Mouse (Mus musculus): Measurements from ENCODE around the gene Galntl5. TPM values are rescaled to one million over a fixed set of nuclear protein-coding genes. Genes with fewer than 3 reads are reported as not detected.
"Not testable (repeated sequence)": the region's sequence is repeated elsewhere in the genome, so short reads cannot be mapped to it uniquely, and the experiment has no call there.

The Galntl5 gene
- polyA plus RNA-seq, 1 experiment = not detected

GRCm38 (mm10) chr5:25163938-25164337, 17.3 kb upstream of the Galntl5 start:
- no peak overlapping the region for H3K4me3 ChIP-seq (ENCODE audit: insufficient read depth, low read length)
- TF ChIP-seq POLR2A (IDR thresholded peaks at IDR 0.05; ENCODE audit: extremely low read depth, insufficient read depth, low read length) = no peak
- no peak for TF ChIP-seq CTCF (IDR thresholded peaks at IDR 0.05; ENCODE audit: extremely low read depth, insufficient read depth, low read length)
- H3K27ac ChIP-seq (ENCODE audit: insufficient read depth, low read length) = no peak overlapping the region
- H3K4me1 ChIP-seq (ENCODE audit: control insufficient read depth, insufficient read depth, low read length) = no peaks in the 10 kb centered on the region

GRCm38 (mm10) chr5:25164341-25164740, 16.9 kb upstream of the Galntl5 start:
- Histone ChIP-seq H3K27ac (ENCODE audit: insufficient read depth, low read length) (no peak overlapping the region), H3K4me3 (ENCODE audit: insufficient read depth, low read length) (no peak overlapping the region), H3K4me1 (ENCODE audit: control insufficient read depth, insufficient read depth, low read length) (no peaks in the 10 kb centered on the region)
- no peak for TF ChIP-seq CTCF (IDR thresholded peaks at IDR 0.05; ENCODE audit: extremely low read depth, insufficient read depth, low read length)
- TF ChIP-seq POLR2A (IDR thresholded peaks at IDR 0.05; ENCODE audit: extremely low read depth, insufficient read depth, low read length) = no peak

GRCm38 (mm10) chr5:25165102-25165788, 16.0 kb upstream of the Galntl5 start:
- Histone ChIP-seq H3K4me1 (ENCODE audit: control insufficient read depth, insufficient read depth, low read length) (no peaks in the 10 kb centered on the region), H3K4me3 (ENCODE audit: insufficient read depth, low read length) (no peak overlapping the region), H3K27ac (ENCODE audit: insufficient read depth, low read length) (no peak overlapping the region)
- no peak for TF ChIP-seq POLR2A (IDR thresholded peaks at IDR 0.05; ENCODE audit: extremely low read depth, insufficient read depth, low read length)
- TF ChIP-seq CTCF (IDR thresholded peaks at IDR 0.05; ENCODE audit: extremely low read depth, insufficient read depth, low read length) = peak; percentile 39; the same call in 1 of the 2 replicates

- H3K27ac ChIP-seq (ENCODE audit: insufficient read depth, low read length) = no peak overlapping the region
- H3K4me1 ChIP-seq (ENCODE audit: control insufficient read depth, insufficient read depth, low read length) = no peaks in the 10 kb centered on the region
- no peak overlapping the region for H3K4me3 ChIP-seq (ENCODE audit: insufficient read depth, low read length)
- TF ChIP-seq CTCF (IDR thresholded peaks at IDR 0.05; ENCODE audit: extremely low read depth, insufficient read depth, low read length) (no peak), POLR2A (IDR thresholded peaks at IDR 0.05; ENCODE audit: extremely low read depth, insufficient read depth, low read length) (no peak)
Measured at GRCm38 (mm10) chr5:25165789-25166135, 15.5 kb upstream of the Galntl5 start.

GRCm38 (mm10) chr5:25166665-25167064, 14.6 kb upstream of the Galntl5 start:
- Histone ChIP-seq H3K4me3 (ENCODE audit: insufficient read depth, low read length) (no peak overlapping the region), H3K4me1 (ENCODE audit: control insufficient read depth, insufficient read depth, low read length) (no peaks in the 10 kb centered on the region), H3K27ac (ENCODE audit: insufficient read depth, low read length) (no peak overlapping the region)
- TF ChIP-seq POLR2A (IDR thresholded peaks at IDR 0.05; ENCODE audit: extremely low read depth, insufficient read depth, low read length) = no peak
- TF ChIP-seq CTCF (IDR thresholded peaks at IDR 0.05; ENCODE audit: extremely low read depth, insufficient read depth, low read length) = no peak

- H3K27ac ChIP-seq (ENCODE audit: insufficient read depth, low read length); H3K4me1 ChIP-seq (ENCODE audit: control insufficient read depth, insufficient read depth, low read length); H3K4me3 ChIP-seq (ENCODE audit: insufficient read depth, low read length): not testable (repeated sequence)
Measured at GRCm38 (mm10) chr5:25177937-25178336, 3.3 kb upstream of the Galntl5 start.

GRCm38 (mm10) chr5:25178543-25178942, 2.7 kb upstream of the Galntl5 start:
- H3K4me3 ChIP-seq (ENCODE audit: insufficient read depth, low read length); H3K4me1 ChIP-seq (ENCODE audit: control insufficient read depth, insufficient read depth, low read length); H3K27ac ChIP-seq (ENCODE audit: insufficient read depth, low read length): not testable (repeated sequence)

- Histone ChIP-seq H3K27ac (ENCODE audit: insufficient read depth, low read length) (no peak overlapping the region), H3K4me1 (ENCODE audit: control insufficient read depth, insufficient read depth, low read length) (no peaks in the 10 kb centered on the region), H3K4me3 (ENCODE audit: insufficient read depth, low read length) (no peak overlapping the region)
- no peak for TF ChIP-seq POLR2A (IDR thresholded peaks at IDR 0.05; ENCODE audit: extremely low read depth, insufficient read depth, low read length)
- TF ChIP-seq CTCF (IDR thresholded peaks at IDR 0.05; ENCODE audit: extremely low read depth, insufficient read depth, low read length) = no peak
Measured at GRCm38 (mm10) chr5:25179284-25179683, 2.0 kb upstream of the Galntl5 start.

GRCm38 (mm10) chr5:25179936-25180488, 1.2 kb upstream of the Galntl5 start:
- no peak overlapping the region for H3K4me3 ChIP-seq (ENCODE audit: insufficient read depth, low read length)
- TF ChIP-seq CTCF (IDR thresholded peaks at IDR 0.05; ENCODE audit: extremely low read depth, insufficient read depth, low read length) (no peak), POLR2A (IDR thresholded peaks at IDR 0.05; ENCODE audit: extremely low read depth, insufficient read depth, low read length) (no peak)
- H3K27ac ChIP-seq (ENCODE audit: insufficient read depth, low read length) = no peak overlapping the region
- H3K4me1 ChIP-seq (ENCODE audit: control insufficient read depth, insufficient read depth, low read length) = no peaks in the 10 kb centered on the region

- Histone ChIP-seq H3K4me3 (ENCODE audit: insufficient read depth, low read length) (no peak overlapping the region), H3K27ac (ENCODE audit: insufficient read depth, low read length) (no peak overlapping the region), H3K4me1 (ENCODE audit: control insufficient read depth, insufficient read depth, low read length) (no peaks in the 10 kb centered on the region)
- TF ChIP-seq CTCF (IDR thresholded peaks at IDR 0.05; ENCODE audit: extremely low read depth, insufficient read depth, low read length) = no peak
- no peak for TF ChIP-seq POLR2A (IDR thresholded peaks at IDR 0.05; ENCODE audit: extremely low read depth, insufficient read depth, low read length)
Measured at GRCm38 (mm10) chr5:25183595-25183994, 2.3 kb downstream of the Galntl5 start.
